Mouse (Mus musculus): Measurements from ENCODE around the gene Lysmd2. TPM values are rescaled to one million over a fixed set of nuclear protein-coding genes. Genes with fewer than 3 reads are reported as not detected.

Lysmd2 gene
- total and polyA plus RNA-seq, 3 experiments: 11.7 to 18.1 (median 16.2) TPM

- Histone ChIP-seq H3K4me1 (ENCODE audit: control insufficient read depth in 1 of 2, insufficient read depth in 2 of 2) (peaks cover 0 to 3% of the 10 kb centered on the region in 2 experiments; a peak in 1 of 4 replicates), H3K27me3 (replicated peaks) (no peaks in the 10 kb centered on the region), H3K36me3 (replicated peaks in 1 of 2; ENCODE audit: control insufficient read depth in 1 of 2, insufficient read depth in 1 of 2, low read length in 1 of 2) (no peaks in the 10 kb centered on the region), H3K9ac (ENCODE audit: insufficient read depth, low read depth) (no peak overlapping the region), H3K9me3 (replicated peaks; ENCODE audit: low read length) (no peaks in the 10 kb centered on the region), H3K4me2 (ENCODE audit: insufficient read depth, low read depth, poor library complexity, severe bottlenecking) (no peak overlapping the region), H3K79me2 (replicated peaks; ENCODE audit: control insufficient read depth, extremely low read depth, insufficient read depth, poor library complexity, severe bottlenecking) (no peaks in the 10 kb centered on the region), H3K4me3 (replicated peaks in 1 of 3; ENCODE audit: low read depth in 2 of 3, low read length in 2 of 3, poor library complexity in 1 of 3) (no peak overlapping the region), H3K27ac (ENCODE audit: insufficient read depth, low read depth) (no peak overlapping the region)
- DNase-seq (ENCODE audit: extremely low read depth): no peak
- in situ Hi-C loops (cut with MboI; ENCODE audit: low pct_ligation_motif_present, low pct_unique_long_range_greater_than_20kb, low sequenced_read_pairs): no loop called here
- dilution Hi-C loops (cut with MboI; ENCODE audit: extremely low pct_ligation_motif_present, extremely low pct_unique_long_range_greater_than_20kb, low sequenced_read_pairs): no loop called here
- TF ChIP-seq GABPA (IDR thresholded peaks at IDR 0.05; ENCODE audit: insufficient replicate concordance, low read depth, low read length) (no peak), ETS1 (conservative IDR thresholded peaks at IDR 0.05; ENCODE audit: low read depth, low read length) (no peak), USF1 (IDR thresholded peaks at IDR 0.05; ENCODE audit: low read depth, low read length) (no peak), ZNF384 (IDR thresholded peaks at IDR 0.05; ENCODE audit: low read depth, low read length) (no peak), ZC3H11A (IDR thresholded peaks at IDR 0.05; ENCODE audit: low read depth, low read length) (no peak), MEF2A (IDR thresholded peaks at IDR 0.05; ENCODE audit: borderline replicate concordance, low read depth, low read length) (no peak), NELFE (IDR thresholded peaks at IDR 0.05; ENCODE audit: low read depth, low read length) (no peak), BHLHE40 (IDR thresholded peaks at IDR 0.05; ENCODE audit: low read depth, low read length) (no peak), SMC3 (IDR thresholded peaks at IDR 0.05; ENCODE audit: low read depth, low read length) (no peak), MAX (IDR thresholded peaks at IDR 0.05; ENCODE audit: low read length) (no peak), POLR2AphosphoS2 (IDR thresholded peaks at IDR 0.05; ENCODE audit: low read depth, low read length) (no peak), HCFC1 (IDR thresholded peaks at IDR 0.05; ENCODE audit: low read depth, low read length) (no peak), MXI1 (IDR thresholded peaks at IDR 0.05; ENCODE audit: low read depth, low read length) (no peak), KAT2A (IDR thresholded peaks at IDR 0.05; ENCODE audit: insufficient replicate concordance, low read length) (no peak), EP300 (IDR thresholded peaks at IDR 0.05; ENCODE audit: low read length) (no peak)
Observed at GRCm38 (mm10) chr9:75666612-75667011, 41.1 kb downstream of the Lysmd2 start.

- TF ChIP-seq MYC (IDR thresholded peaks at IDR 0.05; ENCODE audit: low read depth, low read length) (no peak), POLR2AphosphoS2 (IDR thresholded peaks at IDR 0.05; ENCODE audit: low read depth, low read length) (no peak), E2F4 (IDR thresholded peaks at IDR 0.05; ENCODE audit: insufficient replicate concordance, low read depth, low read length) (no peak), USF1 (IDR thresholded peaks at IDR 0.05; ENCODE audit: low read depth, low read length) (no peak), NELFE (IDR thresholded peaks at IDR 0.05; ENCODE audit: low read depth, low read length) (no peak), ZKSCAN1 (IDR thresholded peaks at IDR 0.05; ENCODE audit: borderline replicate concordance, low read depth, low read length) (no peak), MXI1 (IDR thresholded peaks at IDR 0.05; ENCODE audit: low read depth, low read length) (no peak), RCOR1 (conservative IDR thresholded peaks at IDR 0.05; ENCODE audit: low read depth, low read length) (no peak), ELF1 (IDR thresholded peaks at IDR 0.05; ENCODE audit: low read depth, low read length) (no peak), SMC3 (IDR thresholded peaks at IDR 0.05; ENCODE audit: low read depth, low read length) (no peak), EP300 (IDR thresholded peaks at IDR 0.05; ENCODE audit: low read length) (no peak), CHD1 (IDR thresholded peaks at IDR 0.05; ENCODE audit: low read depth, low read length) (no peak), MAX (IDR thresholded peaks at IDR 0.05; ENCODE audit: low read length) (no peak), SIN3A (IDR thresholded peaks at IDR 0.05; ENCODE audit: low read length) (no peak), IRF4 (IDR thresholded peaks at IDR 0.05; ENCODE audit: low read depth, low read length) (no peak)
- no peak overlapping the region for H3K4me2 ChIP-seq (ENCODE audit: insufficient read depth, low read depth, poor library complexity, severe bottlenecking)
- H3K27me3 ChIP-seq (replicated peaks): no peaks in the 10 kb centered on the region
- no peak overlapping the region for H3K9ac ChIP-seq (ENCODE audit: insufficient read depth, low read depth)
- in situ Hi-C loops (cut with MboI; ENCODE audit: low pct_ligation_motif_present, low pct_unique_long_range_greater_than_20kb, low sequenced_read_pairs): no loop called here
- no peaks in the 10 kb centered on the region for H3K36me3 ChIP-seq (replicated peaks in 1 of 2; ENCODE audit: control insufficient read depth in 1 of 2, insufficient read depth in 1 of 2, low read length in 1 of 2)
- DNase-seq (ENCODE audit: extremely low read depth): no peak
- peaks cover 0 to 3% of the 10 kb centered on the region in 2 experiments; a peak in 1 of 4 replicates for H3K4me1 ChIP-seq (ENCODE audit: control insufficient read depth in 1 of 2, insufficient read depth in 2 of 2)
- dilution Hi-C loops (cut with MboI; ENCODE audit: extremely low pct_ligation_motif_present, extremely low pct_unique_long_range_greater_than_20kb, low sequenced_read_pairs): no loop called here
- no peak overlapping the region for H3K27ac ChIP-seq (ENCODE audit: insufficient read depth, low read depth)
- no peak overlapping the region for H3K4me3 ChIP-seq (replicated peaks in 1 of 3; ENCODE audit: low read depth in 2 of 3, low read length in 2 of 3, poor library complexity in 1 of 3)
- H3K79me2 ChIP-seq (replicated peaks; ENCODE audit: control insufficient read depth, extremely low read depth, insufficient read depth, poor library complexity, severe bottlenecking): no peaks in the 10 kb centered on the region
- no peaks in the 10 kb centered on the region for H3K9me3 ChIP-seq (replicated peaks; ENCODE audit: low read length)
Observed at GRCm38 (mm10) chr9:75672769-75673168, 47.2 kb downstream of the Lysmd2 start.

All from CH12.LX (cell line).